Mouse (Mus musculus) liver, adult 2 months (tissue): ENCODE measurements at regions not wholly inside any gene's neighbourhood (a gene's known extent, or its start where the extent isn't known, plus 50 kb on each side); places are given as distances from the start of the nearest gene placed in this dataset.

Experiments
- DNase-seq: peaks from one replicate; pipeline ENCODE4 v3.0.0-alpha.2; 2011; ENCODE audit warnings: low read depth, low spot score; ENCODE audit errors: extremely low read depth
- H3K27ac ChIP-seq: fragments of 200-500 bp; replicated peaks from 2 replicates; pipeline ENCODE4 v1.5.1; 2012; ENCODE audit warnings: low read depth, mild to moderate bottlenecking, control low read depth, inconsistent platforms, low read length; ENCODE audit not compliant: insufficient read depth
- H3K27me3 ChIP-seq: fragments of 200-500 bp; 2 replicates; pipeline ENCODE4 v1.6.1; 2012; ENCODE audit warnings: mild to moderate bottlenecking, moderate library complexity, low read length, inconsistent platforms; ENCODE audit not compliant: control insufficient read depth, insufficient read depth
- H3K36me3 ChIP-seq: fragments of 200-500 bp; 2 replicates; pipeline ENCODE4 v1.6.1; 2012; ENCODE audit warnings: low read length, inconsistent platforms; ENCODE audit not compliant: control insufficient read depth, insufficient read depth
- H3K4me1 ChIP-seq: fragments of 200-500 bp; 2 replicates; pipeline ENCODE4 v1.6.1; 2011; ENCODE audit warnings: low read length; ENCODE audit not compliant: control insufficient read depth, insufficient read depth
- H3K4me3 ChIP-seq: fragments of 200-500 bp; 2 replicates; pipeline ENCODE4 v1.5.1; 2011; ENCODE audit warnings: low read depth, mild to moderate bottlenecking, control low read depth, low read length, moderate library complexity; ENCODE audit not compliant: insufficient read depth
- H3K79me2 ChIP-seq: fragments of 200-500 bp; 2 replicates; pipeline ENCODE4 v1.6.1; 2012; ENCODE audit warnings: inconsistent platforms, mild to moderate bottlenecking, low read length, moderate library complexity; ENCODE audit not compliant: control insufficient read depth, insufficient read depth
- H3K9ac ChIP-seq: fragments of 200-500 bp; 2 replicates; pipeline ENCODE4 v1.6.1; 2012; ENCODE audit warnings: low read depth, mild to moderate bottlenecking, control low read depth, inconsistent platforms, low read length
- CTCF ChIP-seq: fragments of 200-500 bp; IDR thresholded peaks from 2 replicates; pipeline ENCODE4 v1.5.1; 2011; ENCODE audit warnings: low read depth, low read length, control low read depth
- POLR2A ChIP-seq: fragments of 200-500 bp; IDR thresholded peaks from 2 replicates; pipeline ENCODE4 v1.6.1; 2011; ENCODE audit warnings: low read length, control low read depth; ENCODE audit not compliant: insufficient read depth; ENCODE audit errors: extremely low read depth
- WGBS: fragments of 180-500 bp; shearing (Covaris S2); methylation state at CpG from one replicate; pipeline ENCODE4 v1.1.7; 2018; 5-methylcytosine and 5-hydroxymethylcytosine counted together

GRCm38 (mm10) chr15:5355332-5355731 is 111.3 kb upstream of the Ptger4 start:
- H3K79me2 ChIP-seq = no peaks in the 10 kb centered on the region

GRCm38 (mm10) chr15:5354328-5354727 is 110.3 kb upstream of the Ptger4 start:
- no peak for TF ChIP-seq CTCF
- no peak for TF ChIP-seq POLR2A
- WGBS = 81% methylated on average over 7 of the region's 7 CpGs
- no peaks in the 10 kb centered on the region for H3K36me3 ChIP-seq
- H3K79me2 ChIP-seq = no peaks in the 10 kb centered on the region
- no peak overlapping the region for H3K9ac ChIP-seq
- H3K4me3 ChIP-seq = no peak overlapping the region
- no peaks in the 10 kb centered on the region for H3K27me3 ChIP-seq
- H3K4me1 ChIP-seq = no peaks in the 10 kb centered on the region
- no peak overlapping the region for H3K27ac ChIP-seq
- DNase-seq = no peak

More at GRCm38 (mm10) chr15:5355332-5355731, 111.3 kb upstream of the Ptger4 start:
- no peak overlapping the region for H3K27ac ChIP-seq
- no peaks in the 10 kb centered on the region for H3K27me3 ChIP-seq
- H3K4me1 ChIP-seq = no peaks in the 10 kb centered on the region
- 93% methylated on average over 6 of the region's 6 CpGs for WGBS
- no peak for TF ChIP-seq CTCF
- TF ChIP-seq POLR2A = no peak
- DNase-seq = no peak
- H3K9ac ChIP-seq = no peak overlapping the region
- H3K4me3 ChIP-seq = no peak overlapping the region
- no peaks in the 10 kb centered on the region for H3K36me3 ChIP-seq

- 80% methylated on average over 4 of the region's 4 CpGs for WGBS
- H3K27ac ChIP-seq = no peak overlapping the region
- H3K36me3 ChIP-seq = no peaks in the 10 kb centered on the region
- H3K4me3 ChIP-seq = no peak overlapping the region
- H3K4me1 ChIP-seq = no peaks in the 10 kb centered on the region
- no peak overlapping the region for H3K9ac ChIP-seq
- peak; percentile 15 for DNase-seq
- TF ChIP-seq CTCF = no peak
- H3K27me3 ChIP-seq = no peaks in the 10 kb centered on the region
- H3K79me2 ChIP-seq = no peaks in the 10 kb centered on the region
These were observed 104.9 kb upstream of the Ptger4 start for GRCm38 (mm10) chr15:5348881-5349280.

DNA sequence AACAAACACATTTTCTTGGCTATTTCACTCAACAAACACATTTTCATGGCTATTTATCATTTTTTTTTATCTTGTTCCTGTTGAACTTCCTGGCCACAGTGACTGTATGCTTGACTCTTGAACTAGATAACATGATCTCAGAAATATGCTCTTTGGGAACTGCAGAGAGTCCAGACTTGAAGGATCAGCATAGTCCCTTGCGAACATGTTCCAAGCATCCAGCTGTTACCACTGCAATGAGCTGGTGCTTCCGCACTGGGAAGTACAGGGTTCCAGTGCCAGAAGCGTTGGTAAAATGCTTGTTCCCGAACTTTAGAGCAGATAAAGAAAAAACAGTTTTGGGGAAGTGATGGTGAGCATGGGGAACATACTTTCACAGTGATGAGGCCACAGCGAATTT is 103.7 kb upstream of the Ptger4 start:
- 72% methylated on average over 5 of the region's 5 CpGs for WGBS
- Histone ChIP-seq H3K36me3 (no peaks in the 10 kb centered on the region), H3K4me1 (no peaks in the 10 kb centered on the region), H3K4me3 (no peak overlapping the region), H3K9ac (no peak overlapping the region), H3K79me2 (no peaks in the 10 kb centered on the region), H3K27me3 (no peaks in the 10 kb centered on the region), H3K27ac (no peak overlapping the region)
- peak; percentile 17 for DNase-seq
- TF ChIP-seq POLR2A (no peak), CTCF (no peak)

GRCm38 (mm10) chr15:5346955-5347354 is 103.0 kb upstream of the Ptger4 start:
- 92% methylated on average over 3 of the region's 3 CpGs for WGBS
- Histone ChIP-seq H3K36me3 (no peaks in the 10 kb centered on the region), H3K27me3 (no peaks in the 10 kb centered on the region)

GRCm38 (mm10) chr15:5343794-5344193 is 99.8 kb upstream of the Ptger4 start:
- no peak overlapping the region for H3K4me3 ChIP-seq
- H3K4me1 ChIP-seq = no peaks in the 10 kb centered on the region
- H3K79me2 ChIP-seq = no peaks in the 10 kb centered on the region
- H3K27ac ChIP-seq = no peak overlapping the region
- TF ChIP-seq POLR2A (no peak), CTCF (no peak)
- 74% methylated on average over 6 of the region's 6 CpGs for WGBS
- no peak for DNase-seq
- H3K9ac ChIP-seq = no peak overlapping the region
- no peaks in the 10 kb centered on the region for H3K27me3 ChIP-seq
- no peaks in the 10 kb centered on the region for H3K36me3 ChIP-seq

More at GRCm38 (mm10) chr15:5346955-5347354, 103.0 kb upstream of the Ptger4 start:
- H3K27ac ChIP-seq = no peak overlapping the region
- no peaks in the 10 kb centered on the region for H3K79me2 ChIP-seq
- TF ChIP-seq POLR2A = no peak
- no peak for TF ChIP-seq CTCF
- no peak overlapping the region for H3K4me3 ChIP-seq
- no peak overlapping the region for H3K9ac ChIP-seq
- no peaks in the 10 kb centered on the region for H3K4me1 ChIP-seq
- DNase-seq = no peak
